Mouse (Mus musculus) midbrain, embryonic 16.5 days (tissue): ENCODE results near the gene Ybx1. TPM values are rescaled to one million over a fixed set of nuclear protein-coding genes. Genes with fewer than 3 reads are reported as not detected.

Experiments
- ATAC-seq: fragments of 200-750 bp; cut with Nextera tagmentation; 2 replicates; pipeline ENCODE4 v1.8.0; 2017; ENCODE audit warnings: moderate TSS enrichment
- H3K27ac ChIP-seq: fragments of 300-500 bp; sonication (generic); 2 replicates; pipeline ENCODE4 v1.5.1; 2014; ENCODE audit warnings: mild to moderate bottlenecking, low read length, mixed read lengths
- H3K27me3 ChIP-seq: fragments of 300-500 bp; sonication (generic); 2 replicates; pipeline ENCODE4 v1.6.1; 2014; ENCODE audit warnings: low read depth, low read length, mixed read lengths; ENCODE audit not compliant: control insufficient read depth, insufficient read depth
- H3K36me3 ChIP-seq: fragments of 300-500 bp; sonication (generic); 2 replicates; pipeline ENCODE4 v1.6.1; 2014; ENCODE audit warnings: mild to moderate bottlenecking, low read length, moderate library complexity, mixed read lengths; ENCODE audit not compliant: control insufficient read depth, insufficient read depth
- H3K4me1 ChIP-seq: fragments of 300-500 bp; sonication (generic); 2 replicates; pipeline ENCODE4 v1.6.1; 2014; ENCODE audit warnings: mild to moderate bottlenecking, low read length, mixed read lengths; ENCODE audit not compliant: control insufficient read depth, insufficient read depth
- H3K4me2 ChIP-seq: fragments of 300-500 bp; sonication (generic); 2 replicates; pipeline ENCODE4 v1.6.1; 2014; ENCODE audit warnings: mild to moderate bottlenecking, low read length, mixed read lengths
- H3K4me3 ChIP-seq: fragments of 300-500 bp; sonication (generic); 2 replicates; pipeline ENCODE4 v1.5.1; 2014; ENCODE audit warnings: low read depth, mild to moderate bottlenecking, low read length, moderate library complexity, mixed read lengths
- H3K9ac ChIP-seq: fragments of 300-500 bp; sonication (generic); 2 replicates; pipeline ENCODE4 v1.6.1; 2014; ENCODE audit warnings: low read depth, low read length, mixed read lengths
- H3K9me3 ChIP-seq: fragments of 300-500 bp; sonication (generic); replicated peaks from 2 replicates; pipeline ENCODE4 v1.6.1; 2014; ENCODE audit warnings: mild to moderate bottlenecking, low read length, mixed read lengths; ENCODE audit not compliant: control insufficient read depth, poor library complexity, severe bottlenecking
- WGBS: fragments of 180-500 bp; shearing (Covaris S2); extraction: QIAGEN DNeasy Blood & Tissue Kit; methylation state at CpG from one replicate; pipeline ENCODE4 v1.1.7; 2014; 5-methylcytosine and 5-hydroxymethylcytosine counted together
- polyA plus RNA-seq: library from polyadenylated mRNA; unstranded; fragments of >200 nt; fragmentation: Nextera tagmentation; extraction: Ambion mirVana; gene quantifications from 2 replicates; pipeline ENCODE4 v1.2.1, GENCODE M21; 2015

Gene Ybx1
- polyA plus RNA-seq, 1 experiment from 2014 or later = 716 TPM

GRCm38 (mm10) chr4:119259344-119260254, 34.8 kb downstream of the Ybx1 start:
- Histone ChIP-seq H3K9me3 (no peaks in the 10 kb centered on the region), H3K4me1 (peaks cover 5% of the 10 kb centered on the region; the same call in 1 of the 2 replicates), H3K4me2 (no peak overlapping the region), H3K9ac (no peak overlapping the region), H3K27me3 (no peaks in the 10 kb centered on the region), H3K4me3 (no peak overlapping the region), H3K27ac (no peak overlapping the region), H3K36me3 (no peaks in the 10 kb centered on the region)
- WGBS = 85% methylated on average over 15 of the region's 15 CpGs
- ATAC-seq = no peak

DNA sequence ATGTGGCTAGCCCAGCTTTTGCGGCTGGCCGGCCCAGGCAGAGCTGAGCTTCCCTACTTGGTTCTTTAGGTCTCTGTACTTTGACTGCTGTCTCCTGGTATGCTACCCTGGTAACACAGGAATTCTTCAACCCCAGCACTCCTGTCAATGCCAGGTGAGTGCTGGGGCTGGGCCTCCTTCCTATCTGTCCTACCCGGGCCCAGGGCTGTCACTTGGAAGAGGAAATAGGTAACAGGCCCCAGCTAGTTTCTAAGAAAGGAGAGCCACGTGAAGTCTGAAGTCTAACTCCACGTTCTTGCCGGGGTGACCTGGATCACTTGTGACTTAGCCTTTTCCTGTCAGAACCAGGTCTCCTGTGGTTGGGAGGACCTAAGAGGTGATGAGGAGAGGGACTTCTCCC, 37.3 kb downstream of the Ybx1 start:
- WGBS = 92% methylated on average over 6 of the region's 6 CpGs
- H3K9me3 ChIP-seq = no peaks in the 10 kb centered on the region
- H3K27ac ChIP-seq = no peak overlapping the region
- ATAC-seq = no peak
- H3K4me1 ChIP-seq = peaks cover 14% of the 10 kb centered on the region
- no peaks in the 10 kb centered on the region for H3K27me3 ChIP-seq
- no peak overlapping the region for H3K9ac ChIP-seq
- H3K36me3 ChIP-seq = no peaks in the 10 kb centered on the region
- no peak overlapping the region for H3K4me3 ChIP-seq
- no peak overlapping the region for H3K4me2 ChIP-seq

GRCm38 (mm10) chr4:119255351-119255750, 39.1 kb downstream of the Ybx1 start, which contains the start of gene Cldn19:
Gene Cldn19, plus strand, starts transcription at chr4:119255414.
- H3K4me2 ChIP-seq = no peak within 1 kb of the TSS
- no peaks in the 10 kb centered on the region for H3K36me3 ChIP-seq
- no peak within 1 kb of the TSS for H3K4me3 ChIP-seq
- H3K4me1 ChIP-seq = peaks cover 14% of the 10 kb centered on the region
- ATAC-seq = no peak
- peak within 1 kb of the TSS; percentile 58 for H3K9ac ChIP-seq
- peak within 1 kb of the TSS; percentile 63 for H3K27ac ChIP-seq
- no peaks in the 10 kb centered on the region for H3K27me3 ChIP-seq
- no peaks in the 10 kb centered on the region for H3K9me3 ChIP-seq
- 68% methylated on average over 12 of the region's 12 CpGs for WGBS

DNA sequence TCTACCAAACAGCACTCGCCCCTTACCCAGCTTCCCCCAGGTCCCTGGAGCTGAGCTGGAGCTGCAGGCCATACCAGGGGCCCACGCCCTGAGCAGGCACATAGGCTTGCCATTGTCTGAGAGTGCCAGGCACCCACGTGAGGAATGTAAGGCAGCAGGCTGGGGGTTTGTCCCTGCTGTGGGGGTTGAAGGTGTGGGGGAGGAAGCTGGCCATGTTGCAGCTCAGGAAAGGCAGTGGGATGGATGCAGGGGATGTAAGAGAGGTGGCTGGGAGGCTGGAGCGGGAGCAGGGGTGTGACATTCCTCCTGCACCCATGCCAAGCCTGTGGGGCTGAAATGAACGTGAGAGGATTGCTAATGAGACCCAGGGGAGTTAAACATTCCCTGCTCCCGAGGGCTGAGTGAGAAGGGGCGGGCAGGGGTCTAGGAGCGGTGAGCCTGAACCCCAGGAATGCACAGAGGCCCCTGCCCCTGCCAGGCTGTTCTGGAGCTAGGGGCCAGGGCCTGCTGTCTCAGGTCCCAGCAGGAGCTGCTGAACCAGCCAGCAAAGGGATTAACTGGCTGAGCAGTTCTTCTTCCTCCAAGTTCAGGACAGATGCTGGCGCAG, 40.3 kb downstream of the Ybx1 start:
- ATAC-seq = peak; percentile 66
- Histone ChIP-seq H3K27ac (peak overlapping the region; percentile 63), H3K9me3 (no peaks in the 10 kb centered on the region), H3K4me3 (no peak overlapping the region), H3K27me3 (no peaks in the 10 kb centered on the region), H3K9ac (peak overlapping the region; percentile 58), H3K4me2 (no peak overlapping the region), H3K4me1 (peaks cover 14% of the 10 kb centered on the region), H3K36me3 (no peaks in the 10 kb centered on the region)
- WGBS = 10% methylated on average over 9 of the region's 9 CpGs

- no peaks in the 10 kb centered on the region; the same call in 1 of the 2 replicates for H3K36me3 ChIP-seq
- peaks cover 17% of the 10 kb centered on the region for H3K4me1 ChIP-seq
- 78% methylated on average over 7 of the region's 7 CpGs for WGBS
- H3K27ac ChIP-seq = no peak overlapping the region
- no peak overlapping the region for H3K4me3 ChIP-seq
- no peak for ATAC-seq
- H3K27me3 ChIP-seq = no peaks in the 10 kb centered on the region
- no peak overlapping the region for H3K4me2 ChIP-seq
- H3K9ac ChIP-seq = no peak overlapping the region
- no peaks in the 10 kb centered on the region for H3K9me3 ChIP-seq
These were observed 42.2 kb downstream of the Ybx1 start for GRCm38 (mm10) chr4:119252025-119252808.

DNA sequence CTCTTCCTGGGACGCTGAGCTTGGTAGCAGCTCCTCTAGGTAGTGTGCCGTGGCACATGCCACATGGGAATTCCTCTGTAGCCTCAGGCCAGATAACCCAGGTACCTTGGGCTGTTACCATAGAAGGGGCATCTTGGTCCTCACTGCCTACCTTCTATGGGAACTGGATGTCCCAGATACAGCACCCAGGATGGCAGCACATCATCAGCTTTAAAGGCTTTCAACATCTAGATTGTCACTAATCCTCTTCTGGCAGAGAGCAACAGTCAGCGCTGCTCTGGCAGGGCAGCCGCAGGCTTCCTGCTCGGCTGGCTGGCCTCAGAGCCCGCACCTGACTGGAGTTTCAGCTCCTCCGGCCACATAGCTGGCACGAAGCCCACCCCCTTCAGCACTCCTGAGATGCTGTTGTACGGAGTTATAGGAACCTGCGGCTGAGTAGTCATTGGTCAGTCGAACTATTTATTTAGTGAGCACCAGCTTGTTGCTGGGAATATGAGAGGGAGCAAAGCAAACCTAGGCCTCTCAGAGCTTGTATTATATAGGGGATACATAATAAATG, 45.9 kb downstream of the Ybx1 start:
- no peak for ATAC-seq
- Histone ChIP-seq H3K27me3 (no peaks in the 10 kb centered on the region), H3K4me2 (no peak overlapping the region), H3K4me3 (no peak overlapping the region), H3K9ac (no peak overlapping the region), H3K4me1 (0 out of 2 replicates have a peak, but pooled peaks cover 2% of the 10 kb centered on the region), H3K36me3 (no peaks in the 10 kb centered on the region; the same call in 1 of the 2 replicates), H3K9me3 (no peaks in the 10 kb centered on the region), H3K27ac (no peak overlapping the region)
- 78% methylated on average over 11 of the region's 11 CpGs for WGBS

DNA sequence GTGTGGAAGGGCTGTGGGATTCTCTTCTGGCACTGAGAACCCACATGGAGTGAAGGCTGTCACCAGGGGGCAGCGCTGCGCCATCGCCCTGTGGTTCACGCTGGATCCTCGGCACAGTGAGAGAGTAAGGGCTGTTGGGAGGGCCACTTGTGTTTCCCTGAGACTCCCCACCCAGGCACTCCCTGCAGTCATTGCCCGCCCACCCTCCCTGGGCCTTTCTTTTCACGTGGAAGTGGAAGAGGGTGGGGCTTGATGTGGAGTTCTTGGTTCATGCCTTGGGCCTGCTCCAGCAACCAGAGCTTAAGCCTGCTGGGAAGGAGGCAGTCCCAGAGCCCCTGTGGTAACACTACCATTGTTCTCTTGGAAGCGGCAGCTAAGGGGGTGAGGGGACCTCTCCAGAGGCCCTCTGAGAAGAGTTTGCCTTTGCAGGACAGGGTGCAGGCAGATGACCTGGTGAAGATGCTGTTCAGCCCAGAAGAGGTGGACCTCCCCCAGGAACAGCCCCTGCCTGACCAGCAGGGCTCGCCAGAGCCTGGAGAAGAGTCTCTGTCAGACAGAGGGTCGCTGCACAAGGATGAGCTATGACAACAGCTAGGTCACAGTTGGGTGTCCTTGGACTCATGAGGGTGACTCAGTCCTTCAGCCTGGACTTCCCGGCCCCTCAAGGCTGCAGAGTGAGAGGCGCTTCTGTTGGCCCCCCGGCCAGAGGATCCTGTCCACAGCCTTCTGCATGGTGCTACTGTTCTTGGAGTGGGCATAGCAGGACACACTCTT, 46.8 kb downstream of the Ybx1 start:
- Histone ChIP-seq H3K4me3 (no peak overlapping the region), H3K36me3 (peaks cover 4% of the 10 kb centered on the region; the same call in 1 of the 2 replicates), H3K4me2 (no peak overlapping the region), H3K9ac (no peak overlapping the region), H3K27ac (peak overlapping the region; percentile 17; the same call in 1 of the 2 replicates), H3K9me3 (no peaks in the 10 kb centered on the region), H3K4me1 (0 out of 2 replicates have a peak, but pooled peaks cover 2% of the 10 kb centered on the region), H3K27me3 (no peaks in the 10 kb centered on the region)
- WGBS = 22% methylated on average over 12 of the region's 13 CpGs
- peak; percentile 56 for ATAC-seq

GRCm38 (mm10) chr4:119246688-119247225, 47.6 kb downstream of the Ybx1 start:
- Histone ChIP-seq H3K4me3 (no peak overlapping the region), H3K36me3 (peaks cover 11% of the 10 kb centered on the region; the same call in 1 of the 2 replicates), H3K27ac (no peak overlapping the region), H3K9ac (no peak overlapping the region), H3K4me2 (no peak overlapping the region), H3K4me1 (0 out of 2 replicates have a peak, but pooled peaks cover 2% of the 10 kb centered on the region), H3K27me3 (no peaks in the 10 kb centered on the region), H3K9me3 (no peaks in the 10 kb centered on the region)
- ATAC-seq = no peak
- WGBS = 78% methylated on average over 14 of the region's 14 CpGs
